Mouse (Mus musculus) liver, adult 2 months (tissue): ENCODE data around the gene Myo7a.

Source experiments
- CTCF ChIP-seq: fragments of 200-500 bp; IDR thresholded peaks from 2 replicates; pipeline ENCODE4 v1.5.1; 2011; ENCODE audit warnings: low read depth, low read length, control low read depth
- POLR2A ChIP-seq: fragments of 200-500 bp; IDR thresholded peaks from 2 replicates; pipeline ENCODE4 v1.6.1; 2011; ENCODE audit warnings: low read length, control low read depth; ENCODE audit not compliant: insufficient read depth; ENCODE audit errors: extremely low read depth

- TF ChIP-seq CTCF (no peak), POLR2A (no peak)
Measured at GRCm38 (mm10) chr7:98121673-98122072, 2.3 kb upstream of the Myo7a start.
